Mouse (Mus musculus): ENCODE data around the gene Azin2.

Azin2 gene

GRCm38 (mm10) chr4:128897911-128898421, 64.3 kb downstream of the Azin2 start:
- in situ Hi-C loops (cut with MboI) = no loop called here

GRCm38 (mm10) chr4:128896667-128897066, 65.6 kb downstream of the Azin2 start:
- in situ Hi-C loops (cut with MboI) = no loop called here

- in situ Hi-C loops (cut with MboI) = no loop called here
Observed at GRCm38 (mm10) chr4:128895841-128896240, 66.4 kb downstream of the Azin2 start.

- in situ Hi-C loops (cut with MboI) = no loop called here
Observed at GRCm38 (mm10) chr4:128894112-128894511, 68.1 kb downstream of the Azin2 start.

GRCm38 (mm10) chr4:128892188-128892587, 70.1 kb downstream of the Azin2 start:
- in situ Hi-C loops (cut with MboI) = no loop called here

GRCm38 (mm10) chr4:128891746-128892145, 70.5 kb downstream of the Azin2 start:
- in situ Hi-C loops (cut with MboI) = no loop called here

GRCm38 (mm10) chr4:128891157-128891556, 71.1 kb downstream of the Azin2 start:
- in situ Hi-C loops (cut with MboI) = no loop called here

- in situ Hi-C loops (cut with MboI) = no loop called here
Observed at GRCm38 (mm10) chr4:128889752-128890630, 72.3 kb downstream of the Azin2 start.

GRCm38 (mm10) chr4:128888436-128888990, 73.7 kb downstream of the Azin2 start:
- in situ Hi-C loops (cut with MboI) = no loop called here

GRCm38 (mm10) chr4:128887641-128888091, 74.6 kb downstream of the Azin2 start:
- in situ Hi-C loops (cut with MboI) = no loop called here

- in situ Hi-C loops (cut with MboI) = no loop called here
Observed at GRCm38 (mm10) chr4:128887026-128887425, 75.2 kb downstream of the Azin2 start.

GRCm38 (mm10) chr4:128886571-128886970, 75.7 kb downstream of the Azin2 start:
- in situ Hi-C loops (cut with MboI) = no loop called here

- in situ Hi-C loops (cut with MboI) = no loop called here
Observed at GRCm38 (mm10) chr4:128885540-128885939, 76.7 kb downstream of the Azin2 start.

GRCm38 (mm10) chr4:128884711-128885095, 77.5 kb downstream of the Azin2 start:
- in situ Hi-C loops (cut with MboI) = no loop called here

GRCm38 (mm10) chr4:128883801-128884710, 78.2 kb downstream of the Azin2 start:
- in situ Hi-C loops (cut with MboI) = no loop called here

GRCm38 (mm10) chr4:128883379-128883781, 78.9 kb downstream of the Azin2 start, which contains the start of gene Trim62:
Gene Trim62, plus strand, starts transcription at chr4:128883580.
- in situ Hi-C loops (cut with MboI) = no loop called here
